Mouse (Mus musculus) CH12.LX (cell line): ENCODE measurements around the gene Nr2c2ap. TPM values are rescaled to one million over a fixed set of nuclear protein-coding genes. Genes with fewer than 3 reads are reported as not detected.

Source experiments
- DNase-seq: peaks from one replicate; pipeline ENCODE4 v3.0.0-alpha.2; 2013; ENCODE audit errors: extremely low read depth
- H3K27ac ChIP-seq: 2 replicates; pipeline ENCODE4 v1.5.1; 2012; ENCODE audit warnings: low read depth, mild to moderate bottlenecking, control low read depth, moderate library complexity; ENCODE audit not compliant: insufficient read depth
- H3K27me3 ChIP-seq: replicated peaks from 2 replicates; pipeline ENCODE3; 2012; ENCODE audit warnings: inconsistent platforms
- H3K36me3 ChIP-seq, 2 experiments: replicated peaks in 1 of 2; 2 replicates each; pipeline versions ENCODE3 to v1.6.1; 2012; ENCODE audit warnings: inconsistent platforms in 1 of 2, low read length in 1 of 2, mild to moderate bottlenecking in 1 of 2, mixed read lengths in 1 of 2, moderate library complexity in 1 of 2; ENCODE audit not compliant: control insufficient read depth in 1 of 2, insufficient read depth in 1 of 2
- H3K4me1 ChIP-seq, 2 experiments: 2 replicates each; pipeline ENCODE4 v1.6.1; 2012; ENCODE audit warnings: inconsistent platforms in 1 of 2, moderate library complexity in 1 of 2; ENCODE audit not compliant: insufficient read depth in 2 of 2, control insufficient read depth in 1 of 2
- H3K4me2 ChIP-seq: 2 replicates; pipeline ENCODE4 v1.6.1; 2012; ENCODE audit warnings: low read depth, mild to moderate bottlenecking, control low read depth; ENCODE audit not compliant: poor library complexity, insufficient read depth, severe bottlenecking
- H3K4me3 ChIP-seq, 3 experiments: fragments of 150-350 bp in 1 of 3; sonication (generic) in 1 of 3; replicated peaks in 1 of 3; 2 replicates each; pipeline versions ENCODE3 to v1.5.1; 2011 to 2012; ENCODE audit warnings: low read depth in 2 of 3, low read length in 2 of 3, mild to moderate bottlenecking in 2 of 3, moderate library complexity in 2 of 3, control low read depth in 1 of 3, improper control_type of control experiment in 1 of 3, inconsistent platforms in 1 of 3, mixed read lengths in 1 of 3; ENCODE audit not compliant: poor library complexity in 1 of 3
- H3K79me2 ChIP-seq: replicated peaks from 2 replicates; pipeline ENCODE4 v1.6.1; 2012; ENCODE audit warnings: mild to moderate bottlenecking, moderate library complexity; ENCODE audit not compliant: control insufficient read depth, poor library complexity, insufficient read depth, severe bottlenecking; ENCODE audit errors: extremely low read depth
- H3K9ac ChIP-seq: 2 replicates; pipeline ENCODE4 v1.6.1; 2012; ENCODE audit warnings: low read depth, mild to moderate bottlenecking, control low read depth, moderate library complexity; ENCODE audit not compliant: insufficient read depth
- H3K9me3 ChIP-seq: replicated peaks from 2 replicates; pipeline ENCODE3; 2012; ENCODE audit warnings: low read length, inconsistent platforms, mixed read lengths
- BHLHE40 ChIP-seq: IDR thresholded peaks from 2 replicates; pipeline ENCODE4 v1.6.1; 2011; ENCODE audit warnings: mild to moderate bottlenecking, low read depth, low read length, improper control_type of control experiment
- CHD2 ChIP-seq: IDR thresholded peaks from 2 replicates; pipeline ENCODE4 v1.6.1; 2011; ENCODE audit warnings: low read length, improper control_type of control experiment
- JUN ChIP-seq: IDR thresholded peaks from 2 replicates; pipeline ENCODE4 v1.6.1; 2011; ENCODE audit warnings: low read depth, mild to moderate bottlenecking, low read length, improper control_type of control experiment, moderate library complexity; ENCODE audit not compliant: insufficient read depth
- MAFK ChIP-seq: IDR thresholded peaks from 2 replicates; pipeline ENCODE4 v1.6.1; 2011; ENCODE audit warnings: low read length, improper control_type of control experiment; ENCODE audit not compliant: insufficient replicate concordance
- MEF2A ChIP-seq: IDR thresholded peaks from 2 replicates; pipeline ENCODE4 v1.6.1; 2014; ENCODE audit warnings: low read depth, mild to moderate bottlenecking, inconsistent platforms, low read length, improper control_type of control experiment, borderline replicate concordance
- MYC ChIP-seq: IDR thresholded peaks from 2 replicates; pipeline ENCODE4 v1.6.1; 2011; ENCODE audit warnings: low read depth, mild to moderate bottlenecking, improper control_type of control experiment, low read length
- NELFE ChIP-seq: IDR thresholded peaks from 2 replicates; pipeline ENCODE4 v1.6.1; 2011; ENCODE audit warnings: low read depth, low read length, improper control_type of control experiment
- PAX5 ChIP-seq: IDR thresholded peaks from 2 replicates; pipeline ENCODE4 v1.6.1; 2012; ENCODE audit warnings: low read length, inconsistent platforms, mixed read lengths
- POLR2AphosphoS2 ChIP-seq: IDR thresholded peaks from 2 replicates; pipeline ENCODE4 v1.6.1; 2011; ENCODE audit warnings: low read depth, low read length, improper control_type of control experiment
- RCOR1 ChIP-seq: conservative IDR thresholded peaks from 2 replicates; pipeline ENCODE4 v1.6.1; 2012; ENCODE audit warnings: low read depth, mild to moderate bottlenecking, inconsistent platforms, low read length, improper control_type of control experiment
- SMC3 ChIP-seq: IDR thresholded peaks from 2 replicates; pipeline ENCODE4 v1.6.1; 2011; ENCODE audit warnings: low read depth, low read length, improper control_type of control experiment
- TBP ChIP-seq: conservative IDR thresholded peaks from 2 replicates; pipeline ENCODE4 v1.6.1; 2011; ENCODE audit warnings: low read depth, low read length, improper control_type of control experiment
- UBTF ChIP-seq: IDR thresholded peaks from 2 replicates; pipeline ENCODE4 v1.6.1; 2012; ENCODE audit warnings: low read depth, mild to moderate bottlenecking, inconsistent platforms, low read length, improper control_type of control experiment, moderate library complexity
- USF2 ChIP-seq: conservative IDR thresholded peaks from 2 replicates; pipeline ENCODE4 v1.6.1; 2011; ENCODE audit warnings: low read depth, low read length, improper control_type of control experiment
- ZKSCAN1 ChIP-seq: IDR thresholded peaks from 2 replicates; pipeline ENCODE4 v1.6.1; 2012; ENCODE audit warnings: low read depth, inconsistent platforms, low read length, improper control_type of control experiment, borderline replicate concordance
- ZMIZ1 ChIP-seq: IDR thresholded peaks from 2 replicates; pipeline ENCODE4 v1.6.1; 2012; ENCODE audit warnings: low read depth, mild to moderate bottlenecking, inconsistent platforms, low read length, improper control_type of control experiment
- dilution Hi-C: fragments of 300-500 bp; cut with MboI; formaldehyde crosslinking; loops from 2 replicates; pipeline ENCODE4 v1.14.3; 2020; ENCODE audit warnings: low sequenced_read_pairs; ENCODE audit not compliant: extremely low pct_unique_long_range_greater_than_20kb, extremely low pct_ligation_motif_present
- in situ Hi-C: fragments of 300-500 bp; cut with MboI; formaldehyde crosslinking; loops from 3 replicates; pipeline ENCODE4 v1.14.3; 2019; ENCODE audit warnings: low sequenced_read_pairs, low pct_ligation_motif_present, low pct_unique_long_range_greater_than_20kb, mixed read lengths
- polyA plus RNA-seq: library from polyadenylated mRNA; unstranded; fragments of >175 nt; gene quantifications from 2 replicates; pipeline ENCODE4 v1.2.1, GENCODE M21; 2012; ENCODE audit warnings: low read depth; ENCODE audit not compliant: insufficient read length
- total RNA-seq, 2 experiments: library from RNA; depleted of rRNA; stranded (reverse); fragments of 300-350 nt in 1 of 2; fragments of >200 nt in 1 of 2; gene quantifications; 2 replicates each; pipeline ENCODE4 v1.2.3; 2012 to 2014

Nr2c2ap gene
- total and polyA plus RNA-seq, 3 experiments: 16.4 to 61.3 (median 22.7) TPM

GRCm38 (mm10) chr8:70166504-70167110 is 35.5 kb downstream of the Nr2c2ap start (continued):
- TF ChIP-seq JUN (no peak), UBTF (no peak), TBP (no peak), NELFE (no peak; the same call in 1 of the 2 replicates), MEF2A (no peak), PAX5 (no peak), MAFK (peak; percentile 62; the same call in 1 of the 2 replicates), MYC (no peak), ZKSCAN1 (no peak), RCOR1 (no peak)

- Histone ChIP-seq H3K79me2 (peaks cover 13% of the 10 kb centered on the region), H3K27ac (peak overlapping the region; percentile 6; the same call in 1 of the 2 replicates), H3K9ac (no peak overlapping the region), H3K4me1 (peaks cover 30 to 86% of the 10 kb centered on the region in 2 experiments), H3K9me3 (no peaks in the 10 kb centered on the region), H3K4me3 (no peak overlapping the region), H3K36me3 (peaks cover 30 to 43% of the 10 kb centered on the region in 2 experiments), H3K4me2 (no peak overlapping the region), H3K27me3 (no peaks in the 10 kb centered on the region)
- TF ChIP-seq POLR2AphosphoS2: peak; percentile 32
- TF ChIP-seq USF2: no peak
- 0 out of 2 replicates have a peak, but pooled peaks have one; percentile 16 for TF ChIP-seq ZMIZ1
- 0 out of 2 replicates have a peak, but pooled peaks have one; percentile 14 for TF ChIP-seq CHD2
- no peak for TF ChIP-seq BHLHE40
- TF ChIP-seq SMC3: no peak
- no peak for TF ChIP-seq RCOR1
- dilution Hi-C loops: no loop called here
- in situ Hi-C loops: loop anchor here (5.0 kb wide), 1 partner anchor 42 kb away; the partner anchor contains the start of gene Slc25a42
- DNase-seq: no peak
These were observed 39.0 kb downstream of the Nr2c2ap start for GRCm38 (mm10) chr8:70170116-70170515.

GRCm38 (mm10) chr8:70170748-70171147 is 39.6 kb downstream of the Nr2c2ap start:
- Histone ChIP-seq H3K27ac (no peak overlapping the region; the same call in 1 of the 2 replicates), H3K79me2 (peaks cover 13% of the 10 kb centered on the region), H3K4me3 (no peak overlapping the region), H3K9ac (no peak overlapping the region), H3K36me3 (peaks cover 24 to 40% of the 10 kb centered on the region in 2 experiments), H3K27me3 (no peaks in the 10 kb centered on the region), H3K9me3 (no peaks in the 10 kb centered on the region), H3K4me1 (peaks cover 24 to 82% of the 10 kb centered on the region in 2 experiments), H3K4me2 (peak overlapping the region; percentile 23; the same call in 1 of the 2 replicates)
- DNase-seq: no peak
- TF ChIP-seq POLR2AphosphoS2 (peak; percentile 84; the same call in 1 of the 2 replicates), CHD2 (no peak)
- dilution Hi-C loops: no loop called here
- in situ Hi-C loops: loop anchor here (5.0 kb wide), 1 partner anchor 42 kb away; the partner anchor contains the start of gene Slc25a42
